Mouse (Mus musculus) v-Abl transformed pro-B cells (cell line): Measurements from ENCODE around the gene Traf5.

Experiments
- in situ Hi-C, 2 experiments: fragments of 400-800 bp; cut with MboI; formaldehyde crosslinking; loops; one replicate each; pipeline ENCODE4 v1.15.1; 2025; ENCODE audit not compliant: unreplicated experiment in 2 of 2

Gene Traf5

DNA sequence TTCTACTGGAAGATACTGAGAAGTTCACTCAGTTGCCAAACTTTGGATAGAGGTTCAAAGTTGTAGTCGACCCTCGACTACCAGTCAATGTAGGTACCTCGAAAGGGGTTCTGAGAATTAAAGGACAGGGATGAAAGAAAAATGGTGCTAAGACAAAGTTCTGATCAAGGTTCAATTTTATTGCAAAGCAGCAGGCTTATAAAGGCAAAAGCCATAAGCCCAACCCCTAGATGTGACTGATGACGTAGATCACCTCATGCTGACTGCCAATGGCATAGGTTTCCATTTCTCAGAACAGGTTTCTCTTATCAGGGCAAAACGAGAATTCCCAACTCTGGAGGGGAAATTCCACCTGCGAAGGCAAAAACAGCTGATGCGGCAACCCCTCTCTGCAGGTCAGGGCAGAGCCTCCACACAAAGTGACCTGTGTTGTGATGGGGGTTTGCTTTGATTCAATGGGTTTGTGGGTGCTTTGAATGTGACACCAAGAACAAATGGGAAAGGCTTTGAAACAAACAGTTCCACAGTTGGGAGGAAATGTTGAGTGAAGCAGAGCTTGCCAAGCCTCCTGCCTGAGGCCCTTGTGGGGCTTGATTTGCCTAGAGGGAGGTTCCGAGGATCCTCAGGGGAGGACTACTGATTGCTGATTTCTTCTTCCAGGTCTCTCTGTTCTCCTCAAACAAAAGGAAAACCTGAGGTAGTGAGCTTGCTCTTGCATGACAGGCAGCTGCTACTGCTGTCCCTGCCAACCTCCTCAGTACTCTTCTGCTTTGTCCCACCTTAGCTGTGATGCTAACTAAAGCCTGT lies 105.5 kb downstream of the Traf5 start:
- in situ Hi-C loops, result no loop called here

DNA sequence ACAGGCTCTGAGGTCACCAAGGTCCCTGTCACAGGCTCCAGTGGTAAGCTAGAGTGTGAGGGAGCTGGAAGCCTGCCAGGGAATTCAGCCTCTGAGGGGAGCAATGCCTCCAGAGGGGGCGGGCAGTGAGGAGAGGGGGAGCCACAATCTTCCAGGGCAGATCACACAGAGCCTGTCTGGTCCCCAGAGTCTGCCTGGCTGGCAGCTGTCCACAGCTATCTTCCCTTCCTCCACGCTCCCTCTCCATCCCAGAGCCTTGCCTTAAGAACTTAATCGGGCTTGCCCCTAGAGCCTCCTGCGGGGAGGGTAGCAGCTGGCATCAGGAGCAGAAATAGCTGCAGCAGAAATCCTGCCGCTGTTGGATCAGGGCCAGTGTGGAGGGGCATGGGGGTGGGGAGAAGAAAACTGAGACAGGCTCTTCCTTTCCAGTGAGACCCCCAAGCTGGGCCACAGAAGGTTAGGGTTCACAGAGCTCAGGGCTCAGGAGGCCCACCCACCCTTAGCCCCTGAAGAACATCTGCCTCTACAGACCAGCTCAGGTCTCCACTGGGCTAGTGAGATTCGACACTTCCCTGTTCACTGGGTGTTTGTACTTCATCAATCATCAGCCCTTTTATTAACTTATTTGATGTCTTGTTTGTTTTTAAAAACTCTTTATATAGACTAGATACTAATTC lies 110.8 kb downstream of the Traf5 start:
- in situ Hi-C loops, result no loop called here

DNA sequence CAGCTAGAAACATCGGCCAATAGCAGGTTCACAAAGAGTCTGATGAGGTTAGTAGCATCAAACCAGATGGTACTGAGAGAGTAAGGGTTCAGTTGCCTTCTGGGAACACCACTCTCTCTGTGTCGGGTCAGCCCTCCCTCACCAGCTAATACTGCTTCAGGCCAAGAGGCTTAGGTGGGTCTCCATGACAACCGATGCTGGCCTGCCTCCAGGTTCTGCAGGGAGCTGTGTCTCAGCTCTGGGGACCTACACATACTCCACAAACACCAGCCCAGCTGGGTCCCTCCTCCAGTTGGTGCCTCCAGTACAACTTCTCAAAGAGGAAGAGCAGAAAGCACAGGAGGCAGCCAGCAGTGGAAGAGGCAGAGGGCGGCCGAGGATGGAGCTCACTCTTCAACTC lies 115.2 kb downstream of the Traf5 start, which contains the start of gene Rd3:
Rd3 (plus strand) TSS at position 184 of the 400 bp plus-strand sequence.
- in situ Hi-C loops, result no loop called here

DNA sequence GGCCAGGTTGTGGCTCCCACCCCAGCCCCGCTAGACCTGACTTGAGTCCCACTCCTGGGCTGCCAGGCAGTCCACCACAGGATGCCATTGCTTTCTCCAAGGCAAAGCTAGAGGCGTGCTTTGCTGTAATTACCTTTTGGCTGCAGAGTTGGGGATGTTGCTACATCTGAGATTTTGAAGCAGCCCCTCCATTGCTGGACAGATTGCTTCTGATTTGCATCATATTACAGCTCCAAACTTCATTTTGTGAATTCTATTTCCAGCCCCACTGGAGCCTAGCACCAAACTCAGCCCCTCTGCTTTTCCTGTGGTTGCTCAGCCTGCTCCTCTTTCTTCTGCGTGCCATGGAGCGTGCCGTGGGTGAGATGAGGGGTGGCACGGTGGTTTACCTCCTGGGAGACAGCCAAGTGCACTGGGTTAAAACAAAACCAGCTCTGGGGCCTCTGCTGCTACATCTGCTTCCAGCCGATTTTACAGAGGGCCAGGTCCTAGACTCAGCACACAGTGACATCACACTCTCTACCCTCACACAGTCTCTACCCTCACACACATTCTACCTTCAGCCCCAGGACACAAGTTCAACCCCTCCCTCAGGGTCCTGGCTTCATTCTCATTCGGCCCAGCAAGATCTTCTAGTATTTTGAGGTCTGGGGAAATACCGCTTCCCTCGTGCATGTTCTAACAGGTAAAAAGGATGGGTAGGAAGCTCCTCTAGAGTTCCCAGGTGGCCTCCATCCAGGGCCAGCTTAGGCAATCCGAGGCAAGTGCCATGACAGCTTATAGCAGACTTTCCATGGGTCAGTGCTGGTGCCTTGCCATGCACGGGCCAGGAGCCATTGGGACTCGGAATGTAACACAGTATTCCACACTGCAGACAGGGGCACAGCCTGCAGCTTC lies 117.6 kb downstream of the Traf5 start:
- in situ Hi-C loops, result no loop called here

DNA sequence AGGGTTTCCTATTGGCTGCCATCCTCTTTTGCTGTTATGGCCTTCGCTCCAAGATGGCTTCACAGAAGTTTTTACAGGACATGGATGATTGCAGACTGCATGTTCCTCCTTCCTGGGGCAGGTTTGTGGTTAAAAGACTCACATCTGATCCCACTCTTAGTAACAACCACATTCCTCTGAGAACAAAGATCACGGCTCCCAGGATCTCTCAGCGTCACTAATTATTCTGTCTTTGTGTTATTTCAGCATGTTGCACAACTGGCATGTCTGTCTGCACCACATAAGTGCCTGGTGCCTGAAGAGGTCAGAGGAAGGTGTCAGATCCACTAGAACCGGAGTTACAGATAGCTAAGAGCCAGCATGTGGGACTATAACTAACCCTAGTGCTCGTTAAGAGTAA lies 122.4 kb downstream of the Traf5 start:
- in situ Hi-C loops, result loop anchor here in 1 of 2 experiments (5.0 kb wide), 1 partner anchor 127 kb away; no protein-coding TSS in a partner anchor

DNA sequence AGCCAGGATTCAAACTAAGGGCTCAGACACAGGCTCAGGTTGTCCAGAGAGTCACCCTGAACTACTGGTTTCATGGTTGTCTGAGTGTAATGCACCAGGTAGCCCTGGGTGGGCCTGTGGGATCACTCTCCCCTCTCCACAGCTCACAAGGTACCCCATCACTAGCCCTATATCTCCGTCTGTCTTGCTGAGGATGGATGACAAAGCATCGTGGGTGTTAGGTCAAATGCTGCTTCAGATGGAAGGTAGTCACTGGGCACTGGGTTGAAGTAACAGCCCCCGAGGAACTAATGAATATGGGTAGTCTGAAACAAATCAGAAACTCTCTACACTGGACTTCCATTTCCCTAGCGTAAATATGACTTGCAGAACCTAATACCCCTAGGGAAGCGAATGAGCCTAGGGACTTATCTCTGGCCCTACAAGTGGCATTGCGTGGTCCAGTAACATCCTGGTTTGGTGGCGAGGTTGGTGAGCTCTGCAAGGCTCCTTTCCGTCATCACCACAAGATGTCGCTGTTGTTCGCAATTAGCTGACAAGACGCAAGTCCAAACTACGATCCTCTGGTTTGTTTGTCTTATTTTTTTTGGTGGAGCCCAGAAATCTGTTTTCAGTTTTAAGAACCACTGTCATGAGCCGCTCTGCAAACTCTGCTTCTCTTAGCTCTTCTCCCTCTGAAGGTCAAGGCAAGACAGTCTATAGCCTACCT lies 127.4 kb downstream of the Traf5 start:
- in situ Hi-C loops, result loop anchor here (5.0 kb wide), 2 partner anchors 128 to 132 kb away; no protein-coding TSS in a partner anchor

DNA sequence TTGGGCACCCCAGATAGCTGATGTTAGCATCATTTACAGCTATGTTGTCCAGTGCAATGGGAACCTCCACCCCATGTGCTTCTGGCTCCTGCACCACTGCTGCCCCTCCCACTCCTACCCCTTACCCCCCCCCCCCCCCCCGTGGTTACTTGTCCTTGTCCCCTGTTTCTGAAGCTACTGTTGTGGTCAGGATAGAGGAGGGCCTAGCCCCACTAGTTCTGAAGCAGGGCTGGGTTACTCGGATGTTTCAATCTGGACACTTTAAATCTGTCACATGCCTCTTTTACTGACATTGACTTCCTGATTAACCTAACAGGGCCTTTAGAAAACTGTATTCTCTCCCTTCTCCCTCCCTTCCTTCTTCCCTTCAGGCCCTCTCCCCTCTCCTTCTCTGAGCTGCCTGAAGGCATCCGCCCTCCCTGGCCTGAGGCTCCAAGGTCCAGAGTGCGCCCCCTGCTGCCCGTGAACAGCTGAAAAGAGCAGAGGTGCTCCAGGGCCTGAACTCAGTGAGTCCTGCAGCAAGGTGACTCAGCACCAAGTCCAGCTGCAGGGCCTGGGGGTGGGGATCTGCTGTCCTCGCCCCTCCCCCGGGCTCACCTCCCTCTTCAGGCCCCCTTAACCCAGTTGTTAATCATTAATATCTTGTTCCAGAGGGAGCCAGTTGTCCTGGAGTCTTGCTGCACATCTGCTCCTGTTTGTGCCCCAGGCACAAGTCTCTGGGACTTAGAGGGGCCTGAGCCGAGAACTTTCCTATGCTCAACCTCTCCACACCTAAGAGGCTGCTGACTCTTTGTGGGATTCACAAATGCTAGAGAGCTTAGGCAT lies 128.2 kb downstream of the Traf5 start:
- in situ Hi-C loops, result loop anchor here (5.0 kb wide), 1 partner anchor 127 kb away; no protein-coding TSS in a partner anchor

DNA sequence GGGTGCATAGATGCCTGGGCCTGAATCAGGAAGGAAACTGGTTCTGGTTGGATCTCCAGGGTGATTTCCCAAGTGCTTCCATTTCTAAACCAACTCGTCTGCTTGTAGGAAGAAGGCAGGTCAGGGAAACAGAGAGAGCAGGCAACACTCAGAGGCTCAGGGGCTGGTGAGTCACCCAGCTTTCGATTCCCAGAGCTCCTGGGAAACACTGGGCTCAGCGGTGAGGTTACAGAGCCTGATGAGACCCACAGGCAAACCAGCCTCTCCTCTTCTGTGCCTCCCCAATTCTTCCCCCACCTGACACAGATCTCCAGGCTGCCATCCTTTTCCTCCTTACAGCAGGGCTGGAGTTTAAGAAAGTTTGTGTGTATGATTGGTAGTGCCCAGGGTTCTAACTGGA lies 128.9 kb downstream of the Traf5 start:
- in situ Hi-C loops, result loop anchor here (5.0 kb wide), 1 partner anchor 126 kb away; no protein-coding TSS in a partner anchor

DNA sequence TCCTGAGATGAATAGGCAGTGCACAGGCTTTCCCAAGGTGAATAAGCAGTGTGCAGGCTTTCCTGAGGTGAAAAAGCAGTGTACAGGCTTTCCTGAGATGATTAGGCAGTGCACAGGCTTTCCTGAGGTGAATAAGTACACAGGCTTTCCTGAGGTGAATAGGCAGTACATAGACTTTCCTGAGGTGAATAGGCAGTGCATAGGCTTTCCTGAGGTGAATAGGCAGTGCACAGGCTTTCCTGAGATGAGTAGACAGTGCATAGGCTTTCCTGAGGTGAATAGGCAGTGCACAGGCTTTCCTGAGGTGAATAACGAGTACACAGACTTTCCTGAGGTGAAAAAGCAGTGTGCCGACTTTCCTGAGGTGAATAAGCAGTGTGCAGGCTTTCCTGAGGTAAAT lies 131.4 kb downstream of the Traf5 start:
- in situ Hi-C loops, result loop anchor here (5.0 kb wide), 1 partner anchor 124 kb away; no protein-coding TSS in a partner anchor

DNA sequence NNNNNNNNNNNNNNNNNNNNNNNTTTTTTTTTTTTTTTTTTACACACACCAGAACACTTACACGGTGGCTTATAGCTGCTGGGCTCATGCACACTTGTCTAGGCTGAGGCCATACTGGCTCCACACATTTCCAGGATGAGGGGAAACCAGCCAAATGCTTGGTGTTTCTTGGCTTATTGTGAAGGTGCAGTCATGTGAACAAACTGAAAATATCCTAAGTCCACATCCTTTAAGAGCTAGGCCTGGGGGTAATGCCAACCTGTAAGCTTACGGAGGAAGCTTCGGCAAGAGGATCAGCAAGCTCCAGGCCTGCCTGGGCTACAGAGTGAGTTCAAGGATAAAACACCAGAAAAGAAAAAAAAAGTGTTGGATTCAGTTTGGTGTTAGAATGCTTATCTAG lies 135.0 kb downstream of the Traf5 start:
- in situ Hi-C loops, result no loop called here

DNA sequence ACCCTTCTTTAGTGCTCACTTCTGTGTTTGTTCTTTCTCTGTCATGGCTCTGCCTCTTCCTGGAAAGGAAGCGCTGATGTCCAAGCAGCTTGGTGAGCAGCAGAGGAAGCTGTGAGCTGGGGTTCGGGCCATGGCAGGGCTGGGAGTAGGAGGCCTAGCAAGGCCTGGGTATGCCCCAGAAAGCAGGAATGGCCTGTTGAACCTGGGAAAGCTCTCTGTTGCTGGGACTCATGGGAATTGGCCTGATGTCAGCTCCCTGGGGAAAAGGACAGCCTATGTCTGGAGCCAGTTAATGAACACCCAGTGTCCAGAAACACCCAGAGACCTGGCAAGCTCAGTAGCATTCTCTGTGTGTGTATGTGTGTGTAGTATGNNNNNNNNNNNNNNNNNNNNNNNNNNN lies 135.5 kb downstream of the Traf5 start:
- in situ Hi-C loops, result no loop called here

DNA sequence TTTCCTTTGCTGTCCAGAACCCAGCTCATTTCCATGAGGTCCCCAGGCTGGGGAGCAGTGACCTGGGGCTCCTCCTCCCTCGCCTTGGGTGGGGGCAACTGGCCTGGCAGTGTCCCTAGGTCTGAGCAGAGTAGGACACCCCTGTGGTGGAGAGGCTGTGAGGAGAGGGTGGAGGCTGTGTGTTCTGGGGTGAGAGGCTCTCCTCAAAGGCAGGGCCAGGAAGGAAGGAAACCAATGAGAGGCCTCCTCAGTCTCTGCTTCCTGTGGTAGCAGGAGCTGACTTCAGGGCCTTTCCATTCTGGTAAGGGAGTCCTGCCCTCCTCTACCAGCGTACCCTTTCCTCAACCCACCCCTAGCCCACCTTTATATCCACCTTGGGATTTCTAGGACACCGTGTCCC lies 136.1 kb downstream of the Traf5 start:
- in situ Hi-C loops, result no loop called here

DNA sequence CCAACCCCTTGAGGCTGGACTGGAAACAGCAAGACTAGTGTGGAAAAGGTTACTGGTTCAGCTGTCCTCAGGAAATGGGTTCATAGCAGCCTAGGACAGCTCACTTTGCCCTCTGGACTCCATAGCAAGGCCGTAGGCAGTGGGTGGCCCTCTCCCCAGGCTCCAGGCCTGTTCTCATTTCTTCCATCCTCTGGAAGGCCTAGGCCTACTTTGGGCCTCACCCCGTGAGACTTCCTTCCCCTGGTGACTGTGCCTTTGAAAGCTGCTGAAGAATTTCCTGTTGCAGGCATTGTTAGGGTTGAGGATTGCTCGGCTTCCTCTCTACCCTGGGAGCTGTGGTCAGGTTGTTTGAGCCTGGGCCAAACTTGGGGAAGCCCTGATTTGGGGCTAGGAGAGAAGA lies 137.3 kb downstream of the Traf5 start:
- in situ Hi-C loops, result no loop called here

DNA sequence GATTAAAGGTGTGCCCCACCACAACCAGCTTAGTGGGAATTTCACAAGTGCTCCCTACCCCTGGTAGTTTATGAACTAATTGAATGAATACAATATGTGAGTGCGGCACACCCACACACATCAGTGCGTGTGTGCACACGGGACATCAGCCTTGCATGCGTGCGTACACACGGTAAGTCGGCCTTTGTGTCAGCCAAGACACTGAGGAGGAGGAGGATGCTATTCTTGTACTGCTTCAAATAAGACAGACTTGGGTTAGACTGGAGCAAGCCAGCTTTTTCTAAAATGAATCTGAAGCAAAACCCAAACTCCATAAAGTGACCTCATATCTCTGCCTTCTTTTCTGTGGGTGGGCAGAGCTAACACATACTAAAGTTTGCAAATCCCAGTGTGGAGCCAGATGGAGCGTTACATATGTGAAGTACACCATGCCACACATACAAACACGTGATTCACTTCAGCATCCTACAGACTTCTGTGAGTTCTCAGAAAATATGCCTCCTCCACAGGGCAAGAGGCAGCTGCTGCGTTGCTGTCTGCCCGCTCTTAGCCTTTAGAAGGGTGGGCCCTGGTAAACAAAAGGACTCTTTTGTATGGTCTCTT lies 139.5 kb downstream of the Traf5 start:
- in situ Hi-C loops, result no loop called here

DNA sequence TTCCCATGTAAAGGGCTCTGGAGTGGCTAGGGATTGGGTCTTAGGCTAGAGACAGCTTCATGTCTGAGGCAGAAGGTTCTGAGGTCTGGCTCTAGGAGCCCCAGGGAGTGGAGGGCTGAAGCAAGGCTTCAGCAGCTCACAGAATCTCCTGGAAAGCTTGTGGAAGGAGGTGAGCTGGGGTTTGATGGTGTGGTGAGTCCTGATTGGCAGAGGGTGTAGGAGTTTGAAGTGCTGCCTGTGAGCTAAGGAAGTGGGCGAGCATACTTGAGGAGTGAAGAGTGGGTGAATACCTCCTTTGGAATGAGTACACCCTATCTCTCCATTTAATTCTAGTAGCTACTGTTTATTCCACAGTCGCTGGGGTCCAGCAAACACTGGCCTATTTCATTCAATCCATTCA lies 141.7 kb downstream of the Traf5 start:
- in situ Hi-C loops, result no loop called here

DNA sequence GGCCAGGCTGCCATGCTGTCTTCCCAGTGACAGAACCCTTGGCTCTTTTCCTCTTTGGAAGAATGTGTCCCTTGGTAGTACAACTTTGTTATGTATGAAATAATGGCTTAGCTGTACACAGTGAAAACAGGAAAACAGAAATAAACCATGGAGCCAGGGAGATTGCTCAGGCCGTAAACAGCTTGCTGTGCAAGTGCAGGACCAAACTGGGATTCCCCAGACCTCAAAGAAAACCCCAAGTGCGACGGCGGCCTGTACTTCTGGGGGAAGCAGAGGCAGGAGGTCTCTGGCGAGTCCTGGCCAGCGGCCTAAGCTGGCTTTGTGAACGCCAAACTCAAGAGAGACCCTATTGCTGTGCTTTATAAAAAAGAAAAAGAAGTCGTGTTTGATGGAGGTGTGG lies 143.8 kb downstream of the Traf5 start:
- in situ Hi-C loops, result no loop called here

DNA sequence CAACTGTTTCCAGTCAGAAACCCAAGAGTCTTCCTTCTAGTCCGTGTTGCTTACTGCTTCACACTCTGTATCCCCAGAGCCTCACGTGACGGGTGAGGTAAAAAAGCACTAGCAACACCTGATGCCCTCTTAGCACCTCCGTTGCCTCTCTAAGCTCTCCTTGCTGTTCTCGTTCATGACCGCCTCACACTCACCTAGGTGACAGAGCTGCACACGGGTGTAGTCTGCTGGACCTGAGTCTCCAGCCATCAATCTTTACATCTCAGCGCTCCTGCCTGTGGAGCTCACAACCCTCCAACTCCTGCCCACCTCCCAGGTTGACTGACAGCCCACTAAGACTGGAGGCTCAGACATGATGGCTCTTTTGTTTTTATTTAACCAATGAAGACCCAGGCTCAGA lies 144.6 kb downstream of the Traf5 start:
- in situ Hi-C loops, result no loop called here
